Mouse (Mus musculus) adrenal gland, postnatal 14 days (tissue): ENCODE measurements around the gene Agbl4. TPM values are rescaled to one million over a fixed set of nuclear protein-coding genes. Genes with fewer than 3 reads are reported as not detected.

Experiments used
- DNase-seq: peaks from one replicate; pipeline ENCODE4 v3.0.0; 2021; ENCODE audit warnings: mixed read lengths
- long read RNA-seq, 2 experiments: library from polyadenylated mRNA; stranded (forward); transcript quantifications; one replicate each; pipeline ENCODE4 v2.0.0; 2021
- total RNA-seq: library from RNA; stranded (reverse); gene quantifications from 2 replicates; pipeline ENCODE4 v1.2.3, GENCODE M21; 2021

Gene Agbl4
- total RNA-seq = 0.59 and 1.4 TPM in 2 replicates
- long read RNA-seq, experiment 1, partial matches to known transcripts = 0 of 5 reads
- long read RNA-seq, experiment 1, other reads (novel, unspliced or antisense) = 5 of 5 reads
- long read RNA-seq, experiment 2 = 0 reads

DNA sequence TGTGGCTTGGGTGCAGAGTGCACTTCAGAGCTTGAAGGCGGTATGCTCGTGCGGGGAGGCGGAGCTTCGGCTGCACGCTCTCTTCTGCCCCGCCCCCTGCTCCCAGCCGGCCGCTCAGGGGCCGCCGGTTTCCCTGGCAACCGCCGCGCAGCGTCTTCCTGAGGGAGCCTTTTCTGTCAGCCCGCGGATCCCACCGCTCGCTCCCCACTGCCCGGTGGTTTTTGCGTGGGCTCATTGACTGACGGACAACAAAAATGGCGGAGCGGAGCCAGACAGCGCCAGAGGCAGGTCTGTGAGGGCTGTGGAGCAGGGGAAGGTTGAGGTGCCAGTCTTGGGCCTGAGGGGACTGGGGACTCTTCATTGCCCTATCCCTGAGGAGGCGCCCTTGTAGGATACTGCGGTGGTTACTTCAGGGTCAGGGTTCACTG lies at the start of gene Agbl4:
Agbl4 (plus strand) TSS at position 44 of the 428 bp plus-strand sequence.
- peak; percentile 72 for DNase-seq

DNA sequence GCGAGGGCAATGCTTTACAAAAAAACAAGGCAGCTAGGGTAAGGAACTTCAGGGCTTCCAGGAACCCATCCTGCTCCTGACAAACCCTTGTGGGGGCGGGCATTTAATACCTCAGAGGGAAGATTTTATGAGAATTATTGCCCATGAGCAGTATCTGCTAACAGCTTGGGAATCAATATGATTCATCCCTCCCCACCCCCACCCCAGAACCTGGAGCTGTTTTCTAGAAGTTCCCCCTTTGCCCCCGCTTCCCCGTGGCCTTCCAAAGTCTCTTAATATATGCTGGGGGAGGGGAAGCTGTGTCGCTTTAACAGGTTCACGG lies 46.6 kb upstream of the Agbl4 start:
- DNase-seq = no peak

DNA sequence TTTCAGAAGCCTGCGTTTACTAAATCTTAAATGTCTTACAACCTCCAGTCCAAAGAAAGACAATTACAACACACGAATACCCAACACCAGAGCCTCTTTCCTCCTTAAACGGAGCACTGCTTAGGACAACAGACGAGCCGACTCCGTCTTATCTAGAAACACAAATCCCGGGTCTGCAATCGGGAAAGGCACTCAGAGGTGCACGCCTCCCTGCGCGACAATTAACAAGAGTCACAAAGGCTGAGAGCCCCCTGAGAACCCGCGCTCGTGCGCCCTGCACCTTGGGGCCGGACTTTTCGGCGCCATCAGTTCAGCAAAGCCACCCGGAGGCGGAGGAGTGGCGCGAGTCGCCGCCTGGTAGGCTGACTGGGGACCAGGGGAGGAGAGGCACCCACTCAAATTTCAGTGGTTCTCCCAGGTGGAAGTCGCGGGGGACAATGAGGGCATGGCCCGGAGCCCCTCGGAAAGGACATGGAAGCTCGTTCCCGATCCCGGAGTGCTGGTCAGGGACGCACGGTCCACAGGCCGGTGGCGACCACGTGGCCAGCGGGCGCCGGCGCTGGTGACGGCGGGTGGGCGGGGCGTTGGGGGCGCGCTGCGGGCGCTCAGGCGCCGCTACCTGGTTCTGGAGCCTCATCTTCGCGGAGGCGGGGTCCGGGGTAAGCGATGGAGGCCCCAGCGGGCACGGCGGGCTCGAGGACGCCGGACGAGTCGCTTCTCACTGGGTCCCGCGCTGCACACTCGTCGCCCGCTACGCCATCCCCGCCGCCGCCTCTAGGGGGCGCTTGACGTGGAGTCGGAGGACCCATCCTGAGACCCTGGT lies 46.1 kb upstream of the Agbl4 start, which contains the start of gene Elavl4:
Elavl4 (minus strand) TSS at position 732 of the 823 bp plus-strand sequence.
- peak; percentile 73 for DNase-seq

DNA sequence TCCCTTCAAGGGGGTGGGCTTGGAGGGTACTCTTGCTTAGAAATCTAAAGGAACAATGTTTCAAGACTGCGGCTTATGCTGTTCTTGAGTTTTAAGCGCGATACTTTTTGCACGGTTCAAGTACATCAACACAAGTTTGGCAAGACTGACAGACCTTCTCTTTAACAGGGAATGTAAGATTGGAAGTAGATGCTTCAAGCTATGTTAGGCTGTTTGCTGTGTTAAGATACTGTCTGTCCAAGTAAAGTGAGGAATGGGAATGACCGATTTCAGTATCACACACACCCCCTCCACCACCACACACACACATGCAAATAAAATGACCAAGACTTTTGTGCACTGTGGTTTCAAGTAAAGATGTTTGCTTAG lies 45.5 kb upstream of the Agbl4 start:
- no peak for DNase-seq

DNA sequence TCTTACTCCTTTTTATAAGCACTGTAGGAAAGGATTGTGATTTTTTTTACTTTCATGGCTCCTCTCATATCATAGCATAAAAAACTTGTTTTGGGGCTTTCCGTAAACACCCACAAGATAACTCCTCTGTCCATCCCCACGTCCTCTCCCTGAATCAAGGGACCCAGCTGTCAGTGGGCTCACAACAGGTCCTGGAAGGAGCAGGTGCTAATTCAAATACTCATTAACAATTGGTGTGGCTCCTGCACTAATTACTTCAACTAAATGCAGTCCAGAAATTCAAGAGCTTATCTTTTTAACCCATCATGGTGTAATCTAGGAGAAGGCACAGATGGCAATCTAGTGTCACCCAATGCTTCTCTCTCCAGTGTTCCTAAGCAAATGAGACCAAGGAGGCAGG lies 36.9 kb upstream of the Agbl4 start:
- no peak for DNase-seq

DNA sequence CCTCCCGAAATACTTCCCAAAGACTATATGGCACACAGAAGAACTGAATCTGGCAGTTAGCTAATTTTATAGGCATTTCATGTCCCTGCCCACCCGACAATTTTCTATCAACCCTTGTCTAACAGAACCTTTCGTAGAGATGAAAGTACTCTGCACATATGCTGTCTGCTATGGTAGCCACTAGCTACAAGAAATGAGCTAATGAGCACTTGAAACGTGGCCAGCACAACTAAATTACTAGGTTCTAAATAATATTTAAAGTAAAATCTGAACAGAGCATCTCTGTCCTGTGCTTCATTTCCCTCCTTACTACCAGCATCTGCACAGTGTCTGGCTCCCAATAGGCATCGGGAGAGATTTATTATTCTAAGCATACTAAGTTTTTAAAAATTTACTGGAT lies 1.2 kb upstream of the Agbl4 start:
- no peak for DNase-seq

DNA sequence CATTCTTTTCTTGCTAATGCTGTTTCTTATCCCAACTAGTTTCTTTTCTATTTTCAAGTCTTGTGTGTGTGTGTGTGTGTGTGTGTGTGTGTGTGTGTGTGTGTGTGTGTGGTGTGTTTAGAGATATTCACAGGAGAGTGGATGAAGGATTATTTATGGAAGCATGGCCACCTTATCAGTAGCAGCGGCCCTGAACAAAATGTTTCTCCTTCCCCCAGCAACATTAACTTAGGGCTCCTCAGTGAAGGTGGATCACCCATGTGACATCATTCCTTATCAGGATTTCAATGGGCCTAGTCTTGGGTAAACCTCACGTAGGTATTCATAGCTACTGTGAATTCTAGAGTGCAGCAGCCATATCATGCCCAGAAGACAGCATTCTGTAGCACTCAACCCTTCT lies 22.8 kb downstream of the Agbl4 start:
- DNase-seq = no peak

DNA sequence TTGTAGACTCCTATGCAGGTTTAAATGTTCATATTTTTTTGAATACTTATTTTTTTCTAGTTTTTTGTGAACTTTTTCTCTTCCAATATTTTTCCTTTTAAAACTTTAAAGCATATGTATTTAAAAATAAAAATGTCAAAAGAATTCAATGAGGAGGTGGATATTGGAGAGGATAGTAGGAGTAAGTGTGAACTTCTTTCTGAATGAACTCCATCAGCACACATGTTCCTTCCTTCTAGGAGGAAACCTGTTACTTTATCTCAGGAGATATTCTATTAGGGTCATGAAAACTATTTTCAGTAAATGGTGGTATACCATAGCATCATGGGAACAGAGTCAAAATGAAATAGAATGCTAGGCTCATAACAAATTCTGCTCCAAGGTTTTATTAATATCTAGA lies 30.2 kb downstream of the Agbl4 start:
- DNase-seq = no peak

DNA sequence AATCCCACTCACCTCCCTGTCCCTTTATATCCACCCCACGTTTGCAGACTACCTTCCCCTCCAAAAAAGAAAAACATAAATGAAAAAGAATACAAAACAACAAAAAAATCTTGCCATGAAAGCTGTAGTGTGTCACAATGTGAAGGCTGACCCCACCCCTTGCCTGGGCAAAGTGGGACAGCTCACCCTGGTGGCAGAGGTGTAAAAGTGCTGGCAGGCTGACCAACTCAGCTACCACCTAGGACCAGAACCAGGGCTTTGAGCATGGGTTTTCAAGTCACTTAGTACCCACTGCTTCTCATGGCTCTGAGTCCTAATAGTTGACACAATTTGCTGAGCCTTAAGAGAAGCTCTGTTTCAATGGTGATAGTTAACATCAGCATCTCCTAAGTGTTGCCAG lies 96.9 kb downstream of the Agbl4 start:
- DNase-seq = peak; percentile 31

DNA sequence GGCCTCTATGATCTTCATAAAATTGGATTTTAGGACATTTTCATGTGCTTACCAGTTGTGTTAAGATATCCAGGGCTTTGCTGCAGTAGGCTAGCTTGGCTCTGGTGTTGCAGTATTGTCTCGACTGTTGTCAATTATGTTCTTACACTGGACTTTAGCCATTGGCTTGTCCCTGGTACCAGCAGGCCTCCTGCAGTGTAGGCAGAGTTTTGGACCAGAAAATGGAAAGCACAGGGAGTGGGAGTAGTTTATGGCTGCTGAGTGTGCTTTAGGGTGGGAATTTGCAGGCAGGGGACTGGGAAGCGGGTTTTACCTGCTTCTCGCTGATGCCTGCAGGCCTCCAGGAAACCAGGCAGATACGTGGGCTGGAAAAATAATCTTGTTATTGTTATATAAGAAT lies 132.3 kb downstream of the Agbl4 start:
- no peak for DNase-seq

DNA sequence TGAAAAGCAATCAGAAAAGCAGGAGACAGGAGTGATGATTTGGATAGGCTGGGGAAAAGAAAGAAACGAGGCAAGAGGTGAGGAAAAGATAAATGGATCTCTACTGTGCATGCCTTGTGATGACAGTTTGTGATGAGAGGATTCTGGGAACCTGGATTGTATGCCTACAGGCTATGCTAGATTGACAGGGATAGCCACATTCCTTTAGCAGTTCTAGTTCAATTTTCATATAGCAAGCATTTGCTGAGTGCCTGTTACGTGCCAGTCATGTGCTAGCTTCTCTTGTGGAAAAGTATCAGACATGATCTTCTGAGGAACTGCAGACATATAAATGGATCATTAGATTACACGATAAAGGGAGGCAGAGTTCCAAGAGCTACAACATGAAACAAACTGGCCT lies 151.8 kb downstream of the Agbl4 start:
- DNase-seq = no peak

DNA sequence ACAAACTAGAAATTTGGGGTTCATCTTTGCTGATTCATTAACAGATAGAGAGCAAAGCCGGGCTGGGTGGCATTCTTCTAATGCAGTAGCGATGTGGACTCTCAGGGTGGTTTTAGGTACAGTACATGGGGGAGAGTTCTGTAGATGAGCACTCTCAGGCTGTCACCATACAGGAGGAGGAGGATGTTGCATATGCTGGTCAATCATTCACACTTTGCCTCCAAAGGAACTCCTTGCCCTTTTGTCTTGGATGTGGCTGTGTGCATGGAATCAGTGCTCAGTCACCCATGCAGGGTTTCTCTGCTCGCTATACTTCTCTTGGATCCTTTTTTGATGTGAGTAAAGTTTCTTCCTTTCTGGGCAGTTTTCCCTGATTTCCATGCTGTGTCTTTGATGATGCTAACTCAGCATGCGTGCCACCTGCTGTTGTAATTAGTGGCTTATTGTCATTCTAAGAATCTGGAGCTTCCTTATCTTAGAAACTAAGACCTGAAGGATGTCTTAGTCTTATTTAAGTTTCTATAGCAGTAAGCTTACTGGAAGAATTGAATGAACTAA lies 200.3 kb downstream of the Agbl4 start:
- DNase-seq = no peak

DNA sequence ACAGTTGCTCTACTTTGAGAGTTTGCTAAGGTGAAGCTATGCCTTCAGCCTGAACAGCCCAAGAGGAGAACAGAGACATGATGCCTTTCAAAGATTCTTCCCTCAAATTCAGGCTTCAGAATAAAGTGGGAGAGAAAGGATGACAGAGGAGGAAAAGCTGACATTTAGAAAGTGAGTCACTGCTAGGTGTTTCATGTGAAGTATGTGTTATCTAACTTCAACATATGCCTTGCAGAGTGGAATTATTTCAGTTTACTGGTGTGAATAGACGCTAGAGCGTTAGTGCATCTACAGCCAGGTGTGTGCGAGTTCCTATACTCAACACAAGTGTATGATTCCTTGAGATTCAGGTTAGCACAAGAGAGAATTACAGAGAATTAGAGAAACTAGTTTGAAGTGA lies 244.0 kb downstream of the Agbl4 start:
- DNase-seq = no peak

DNA sequence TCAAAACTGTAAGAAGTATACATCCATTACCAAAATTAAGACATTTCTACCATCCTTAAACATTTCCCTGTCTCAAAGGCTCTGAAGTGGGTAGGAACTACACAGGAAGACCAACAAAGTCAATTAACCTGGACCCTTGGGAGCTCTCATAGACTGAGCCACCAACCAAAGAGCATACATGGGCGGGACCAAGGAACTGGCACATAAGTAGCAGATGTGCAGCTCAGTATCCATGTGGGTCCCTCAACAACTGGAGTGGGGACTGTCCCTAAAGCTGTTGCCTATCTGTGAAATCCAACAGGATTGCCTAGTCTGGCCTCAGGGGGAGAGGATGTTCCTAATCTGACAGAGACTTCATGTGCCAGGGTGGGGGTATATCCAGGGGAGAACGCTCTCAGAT lies 265.5 kb downstream of the Agbl4 start:
- no peak for DNase-seq

DNA sequence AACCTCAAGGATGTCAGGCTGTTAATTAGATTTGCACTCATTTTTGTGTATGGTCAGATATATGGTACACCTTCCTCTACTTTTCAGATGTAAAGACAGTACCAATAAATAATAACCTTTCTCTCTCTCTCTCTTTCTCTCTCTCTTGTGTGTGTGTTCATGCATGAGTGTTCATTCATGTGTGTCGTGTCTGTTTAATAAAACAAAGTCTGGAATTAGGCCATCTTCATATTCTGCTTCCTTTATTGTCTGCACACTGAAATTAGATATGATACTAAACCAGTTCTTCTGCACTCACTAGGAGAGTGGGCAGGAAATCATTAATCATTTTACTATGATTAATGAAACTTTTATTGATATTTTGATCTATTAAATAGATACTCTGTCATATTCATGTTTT lies 276.7 kb downstream of the Agbl4 start:
- DNase-seq = no peak

DNA sequence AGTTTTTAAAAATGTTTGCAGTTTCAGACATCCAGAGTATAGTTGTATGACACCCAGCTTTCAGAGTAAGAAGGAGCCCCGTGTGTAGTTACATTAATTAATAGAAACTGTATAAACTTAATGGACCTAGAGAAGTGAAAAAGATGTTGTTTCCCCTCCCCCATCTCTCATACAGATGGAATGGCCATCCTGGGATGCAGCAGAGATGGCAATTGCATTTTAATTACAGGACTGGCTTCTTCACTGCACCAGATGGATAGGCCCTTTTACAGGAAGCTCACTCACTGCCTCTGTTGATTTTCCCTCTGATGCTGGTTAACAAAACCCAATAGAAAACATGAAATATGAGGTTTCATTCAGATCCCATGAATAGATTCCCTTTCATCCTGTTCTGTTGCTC lies 337.7 kb downstream of the Agbl4 start:
- no peak for DNase-seq

DNA sequence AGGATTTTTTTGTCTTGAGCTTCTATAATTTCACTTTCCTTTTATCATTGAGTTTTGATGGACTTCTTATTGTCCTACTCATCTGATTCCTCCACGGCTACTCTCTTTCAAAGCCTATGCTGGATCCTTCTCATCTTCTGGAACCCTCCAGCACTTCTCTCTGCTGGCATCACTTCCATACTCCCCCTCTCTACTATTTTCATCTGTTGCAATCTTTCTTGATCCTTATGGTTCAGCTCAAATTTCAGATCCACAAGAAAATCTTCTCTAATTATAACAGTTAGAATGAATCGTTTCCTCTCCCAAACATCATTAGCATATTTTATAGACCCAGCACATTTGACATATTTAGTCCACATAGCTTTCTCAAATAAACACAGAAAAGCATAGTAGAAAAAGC lies 360.5 kb downstream of the Agbl4 start:
- DNase-seq = no peak

DNA sequence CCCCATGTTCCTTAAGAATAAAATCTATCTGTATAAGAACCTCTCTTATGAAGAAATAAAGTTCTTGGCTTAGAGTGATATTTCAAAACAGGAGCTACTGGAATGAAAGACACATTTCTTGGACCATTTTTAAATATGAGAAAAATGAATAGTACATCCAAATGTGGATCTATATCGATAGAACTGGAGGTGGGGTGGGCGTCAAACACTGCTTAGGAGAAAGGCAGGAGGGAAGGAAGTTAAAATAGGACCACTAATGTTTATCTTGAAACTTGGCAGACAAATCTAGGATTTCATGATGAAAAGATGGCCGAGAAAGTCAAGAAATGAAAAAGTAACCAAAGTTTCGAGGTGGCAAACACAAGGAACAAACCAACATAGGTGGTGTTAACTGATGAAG lies 391.1 kb downstream of the Agbl4 start:
- no peak for DNase-seq

DNA sequence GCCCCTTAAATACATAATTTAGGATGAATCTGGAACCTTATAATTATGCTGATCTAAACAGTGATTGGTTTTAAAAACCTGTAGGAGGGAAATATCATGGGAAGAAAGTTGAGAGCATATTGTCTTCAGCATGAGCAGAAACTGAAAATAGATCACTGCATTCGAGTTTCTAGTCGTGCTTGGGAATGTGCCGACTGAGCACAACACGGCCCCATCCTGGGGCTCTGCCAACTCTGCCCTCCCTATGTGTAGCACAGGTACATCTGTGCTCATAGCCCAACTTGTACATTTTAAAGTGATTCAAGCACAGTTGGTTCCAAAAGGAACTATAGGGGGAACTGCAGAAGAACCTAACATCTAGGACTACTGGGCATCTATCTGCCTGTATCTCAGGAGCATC lies 402.4 kb downstream of the Agbl4 start:
- DNase-seq = no peak

DNA sequence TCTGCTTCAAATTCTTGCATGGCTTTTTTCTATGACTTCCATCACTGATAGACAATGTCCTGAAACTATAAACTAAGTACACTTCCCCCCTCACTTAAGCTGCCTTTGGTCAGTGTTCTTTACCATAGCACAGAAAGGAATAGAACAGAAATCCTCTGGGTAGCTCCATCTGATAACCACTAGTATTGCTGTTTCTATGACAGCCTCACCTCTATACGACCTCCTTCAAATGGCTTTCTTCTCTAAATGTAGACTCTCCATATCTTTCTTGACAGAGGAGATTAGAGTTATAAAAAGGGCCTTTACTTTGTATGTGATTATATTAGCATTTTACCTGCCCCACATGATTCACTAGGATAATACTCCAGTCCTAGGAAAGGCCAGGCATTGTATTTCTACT lies 413.5 kb downstream of the Agbl4 start:
- DNase-seq = no peak

DNA sequence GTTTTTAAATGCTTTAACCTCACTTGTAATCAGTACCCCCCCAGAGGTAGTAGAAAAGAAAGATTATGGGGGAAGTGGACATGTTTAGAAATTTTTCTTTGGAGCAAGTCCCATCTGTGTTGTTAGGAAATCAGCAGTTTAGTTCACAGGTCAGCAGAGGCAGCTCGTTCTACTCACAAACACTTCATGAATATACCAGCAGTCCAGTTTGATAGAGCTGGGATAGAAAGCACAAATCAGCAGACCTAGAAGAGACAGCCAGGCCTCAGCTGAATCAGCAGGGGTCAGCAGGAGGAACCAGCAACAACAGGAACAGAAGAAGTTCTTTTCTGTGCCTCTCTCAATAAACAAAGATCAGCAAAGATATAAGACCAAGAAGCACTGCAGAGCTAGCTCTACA lies 435.3 kb downstream of the Agbl4 start:
- no peak for DNase-seq

DNA sequence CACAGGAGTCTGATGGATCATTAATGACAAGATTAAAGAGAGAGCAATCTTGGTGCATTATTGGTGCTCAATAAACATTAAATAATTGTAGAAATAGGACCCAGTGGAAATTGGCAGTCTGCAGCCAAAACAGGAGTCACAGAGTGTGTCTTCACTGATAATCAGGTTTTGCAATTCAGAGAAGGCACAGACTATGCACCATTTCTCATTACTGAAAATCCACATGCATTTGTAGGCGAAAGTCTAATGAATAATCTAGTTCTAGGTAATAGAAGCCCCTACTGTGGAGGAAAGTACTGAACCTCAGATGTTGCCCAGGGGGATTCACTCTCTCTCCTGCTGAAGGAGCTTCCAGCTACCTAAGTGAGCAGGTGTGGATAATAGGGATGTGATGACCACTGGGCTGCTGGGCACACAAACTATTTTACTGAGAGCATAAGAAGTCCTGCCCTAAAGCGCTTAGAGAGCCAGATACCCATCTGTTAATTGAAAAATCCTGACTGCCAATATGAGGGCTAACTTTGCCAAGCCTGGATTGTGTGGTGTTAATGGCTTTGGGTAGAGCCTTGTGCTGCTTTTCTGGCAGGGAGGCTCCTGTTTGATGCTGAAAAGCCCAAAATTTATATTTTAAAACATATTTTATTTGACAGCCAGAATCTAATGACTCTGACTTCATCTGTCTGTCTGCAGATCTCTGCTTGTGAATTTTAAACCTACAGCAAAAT lies 482.4 kb downstream of the Agbl4 start:
- no peak for DNase-seq

DNA sequence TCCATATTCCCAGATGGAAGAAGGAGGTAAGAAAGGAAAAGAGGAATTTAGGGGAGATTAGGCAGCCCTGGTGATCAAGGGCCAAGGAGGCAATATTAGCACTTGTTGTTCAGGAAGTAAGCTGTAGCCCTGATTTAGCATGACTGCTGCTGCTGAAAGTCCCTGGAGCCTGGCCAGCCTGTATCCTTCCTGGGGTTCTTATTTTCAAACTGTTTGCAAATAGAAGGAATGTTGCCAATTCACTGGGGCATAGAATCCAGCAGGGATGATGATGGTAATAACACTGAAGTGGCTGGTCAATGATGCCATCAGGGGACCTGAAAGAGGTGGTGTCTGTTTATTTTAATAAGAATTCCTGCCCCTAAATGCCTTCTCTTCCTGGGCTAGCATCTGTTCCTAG lies 518.6 kb downstream of the Agbl4 start:
- DNase-seq = no peak

DNA sequence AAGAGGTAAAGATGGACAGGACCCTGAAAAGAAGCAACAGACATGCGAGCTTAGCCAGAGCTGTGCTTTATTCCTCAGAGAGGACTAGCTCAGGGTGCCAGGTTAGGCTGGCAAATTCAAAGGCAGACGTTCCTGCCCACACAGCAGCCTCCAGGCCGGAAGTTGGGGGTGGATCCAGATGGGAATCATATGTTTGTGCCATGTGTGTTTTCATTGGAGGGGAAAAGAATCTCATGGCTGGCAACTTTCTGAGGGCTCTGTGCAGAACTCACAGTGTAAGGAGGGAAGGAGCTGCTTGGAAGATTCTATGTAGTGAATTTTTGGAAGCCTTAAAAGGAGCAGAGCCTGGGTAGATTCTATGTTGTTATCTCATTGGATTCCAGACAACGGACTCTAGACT lies 519.1 kb downstream of the Agbl4 start:
- DNase-seq = no peak
